Mouse (Mus musculus) kidney, adult 2 months (tissue): Measurements from ENCODE around the gene Ankrd11.

Experiments
- CTCF ChIP-seq: fragments of 200-500 bp; conservative IDR thresholded peaks from 2 replicates; pipeline ENCODE4 v1.5.1; 2011; ENCODE audit warnings: low read depth, mild to moderate bottlenecking, control low read depth, low read length, moderate library complexity, mixed read lengths; ENCODE audit not compliant: insufficient read depth, insufficient read length
- POLR2A ChIP-seq: fragments of 200-500 bp; IDR thresholded peaks from one replicate; pipeline ENCODE4 v1.6.1; 2011; ENCODE audit warnings: low read depth, low read length, control low read depth

- TF ChIP-seq CTCF, result no peak
- TF ChIP-seq POLR2A, result no peak
Measured at GRCm38 (mm10) chr8:122984175-122984574, 57.9 kb downstream of the Ankrd11 start.
